In the genomic region with DNA sequence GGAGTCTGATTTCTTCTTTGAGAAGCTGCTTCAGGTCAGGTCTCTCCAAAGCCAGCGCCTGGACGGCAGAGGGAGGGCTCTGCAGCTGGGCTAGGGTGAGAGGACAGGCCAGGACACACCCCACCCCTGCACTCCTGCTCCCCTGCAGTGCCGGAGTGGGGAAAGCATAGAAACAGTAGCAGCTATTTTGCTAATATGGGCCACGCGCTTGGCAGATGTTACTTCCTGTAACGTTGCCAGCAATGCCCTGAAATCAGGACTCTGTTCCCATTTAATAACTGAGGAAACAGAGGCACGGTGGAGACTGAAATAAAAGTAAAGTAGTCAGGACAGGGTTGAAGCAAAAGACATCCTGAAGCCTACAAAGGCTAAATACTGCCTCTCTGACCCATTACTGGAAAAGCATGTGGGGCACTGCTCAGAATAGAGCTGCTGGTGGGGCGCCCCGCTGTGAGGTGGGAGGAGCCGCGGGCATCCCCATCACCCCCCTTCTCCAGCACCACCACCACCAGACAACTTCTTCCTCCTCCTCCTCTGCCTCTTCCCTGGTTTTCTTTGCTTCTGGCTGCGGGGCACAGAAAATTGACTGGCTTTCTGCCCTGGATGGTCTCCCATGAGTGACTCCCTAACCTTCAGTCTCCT, we compare ENCODE assay signal across 8 mouse cellular contexts.
DNase-seq lines count a peak whose midpoint lies in the region; ATAC-seq and TF ChIP-seq lines count a peak whose summit lies in the region.

No protein-coding gene starts in this region.

- TF ChIP-seq CTCF in brain, embryonic 14.5 days (IDR thresholded peaks at IDR 0.05; ENCODE audit: borderline replicate concordance, extremely low read depth, insufficient read depth, insufficient read length): no peak

- H3K36me3 ChIP-seq in embryonic facial prominence, embryonic 14.5 days (ENCODE audit: control insufficient read depth, insufficient read depth, low read length): no peaks in the 10 kb centered on the region

- peaks cover 21% of the 10 kb centered on the region for H3K4me1 ChIP-seq in embryonic facial prominence, embryonic 14.5 days (ENCODE audit: control insufficient read depth, insufficient read depth, low read length)

- ATAC-seq in embryonic facial prominence, embryonic 14.5 days (ENCODE audit: low read depth): peak; percentile 39; the same call in 1 of the 2 replicates
- peak; percentile 38 for ATAC-seq in inflammation-experienced regulatory T-cells, adult 6 months

- no peak for TF ChIP-seq POLR2A in brain, embryonic 14.5 days (IDR thresholded peaks at IDR 0.05; ENCODE audit: borderline replicate concordance, extremely low read depth, insufficient read depth, insufficient read length, poor library complexity, severe bottlenecking)

- no peak overlapping the region for H3K27ac ChIP-seq in embryonic facial prominence, embryonic 14.5 days (replicated peaks; ENCODE audit: low read depth, low read length)

- H3K4me3 ChIP-seq in embryonic facial prominence, embryonic 14.5 days (ENCODE audit: low read depth, low read length): no peak overlapping the region

- peak; percentile 30 to 36 for DNase-seq in left cerebral cortex, adult 18-20 months (ENCODE audit: low spot score in 2 of 2)
- no peak for DNase-seq in left cerebral cortex, adult 11 months (ENCODE audit: low spot score)
- DNase-seq in brain, embryonic 14.5 days (ENCODE audit: low read depth): peak; percentile 62
- peak; percentile 51 for DNase-seq in embryonic facial prominence, embryonic 14.5 days (ENCODE audit: low spot score)
- peak; percentile 25 for DNase-seq in naive thymus-derived CD4-positive, alpha-beta T cell, adult 2 months (ENCODE audit: low read depth)
- DNase-seq in gastrocnemius, postnatal 10 days: no peak
- no peak for DNase-seq in frontal cortex, postnatal 14 days (ENCODE audit: low spot score in 2 of 2)

- peak overlapping the region; percentile 43 for H3K4me2 ChIP-seq in embryonic facial prominence, embryonic 14.5 days (ENCODE audit: low read depth, low read length)

- peaks cover 11% of the 10 kb centered on the region; the same call in 1 of the 2 replicates for H3K27me3 ChIP-seq in embryonic facial prominence, embryonic 14.5 days (replicated peaks; ENCODE audit: control insufficient read depth, insufficient read depth, low read length)

- H3K9ac ChIP-seq in embryonic facial prominence, embryonic 14.5 days (ENCODE audit: low read depth, low read length): no peak overlapping the region

- H3K9me3 ChIP-seq in embryonic facial prominence, embryonic 14.5 days (ENCODE audit: control insufficient read depth, low read length): no peaks in the 10 kb centered on the region

- WGBS in embryonic facial prominence, embryonic 14.5 days: 4% methylated on average over 9 of the region's 12 CpGs

Comparison
In these comparisons a context has a peak if more than half of its experiments do, and no peak if none do; other contexts are left out.
1. DNase-seq: peak in left cerebral cortex, adult 18-20 months (2 of 2), brain, embryonic 14.5 days (single experiment), embryonic facial prominence, embryonic 14.5 days (single experiment) and naive thymus-derived CD4-positive, alpha-beta T cell, adult 2 months (single experiment); none in left cerebral cortex, adult 11 months (single experiment), gastrocnemius, postnatal 10 days (single experiment) and frontal cortex, postnatal 14 days (0 of 2).